Mouse (Mus musculus) stomach, postnatal 0 days (tissue): Measurements from ENCODE around the gene Mcur1. TPM values are rescaled to one million over a fixed set of nuclear protein-coding genes. Genes with fewer than 3 reads are reported as not detected.

Source experiments
- ATAC-seq: fragments of 200-750 bp; cut with Nextera tagmentation; 2 replicates; pipeline ENCODE4 v1.8.0; 2017; ENCODE audit not compliant: low FRiP score, low TSS enrichment
- DNase-seq: peaks from one replicate; pipeline ENCODE4 v3.0.0-alpha.2; 2016; ENCODE audit warnings: low spot score
- H3K27ac ChIP-seq: fragments of 300-500 bp; sonication (generic); replicated peaks from 2 replicates; pipeline ENCODE4 v1.5.1; 2014; ENCODE audit warnings: mild to moderate bottlenecking, control low read depth
- H3K27me3 ChIP-seq: fragments of 300-500 bp; sonication (generic); 2 replicates; pipeline ENCODE4 v1.6.1; 2014; ENCODE audit warnings: low read length; ENCODE audit not compliant: control insufficient read depth, insufficient read depth
- H3K36me3 ChIP-seq: fragments of 300-500 bp; sonication (generic); 2 replicates; pipeline ENCODE4 v1.6.1; 2014; ENCODE audit warnings: low read length, mixed read lengths; ENCODE audit not compliant: control insufficient read depth, insufficient read depth
- H3K4me1 ChIP-seq: fragments of 300-500 bp; sonication (generic); replicated peaks from 2 replicates; pipeline ENCODE4 v1.6.1; 2014; ENCODE audit warnings: antibody characterized with exemption; ENCODE audit not compliant: control insufficient read depth, insufficient read depth
- H3K4me2 ChIP-seq: fragments of 300-500 bp; sonication (generic); replicated peaks from 2 replicates; pipeline ENCODE4 v1.6.1; 2014; ENCODE audit warnings: low read depth, mild to moderate bottlenecking, control low read depth, moderate library complexity
- H3K4me3 ChIP-seq: fragments of 300-500 bp; sonication (generic); 2 replicates; pipeline ENCODE4 v1.5.1; 2014; ENCODE audit warnings: low read depth, low read length, control low read depth
- H3K9ac ChIP-seq: fragments of 300-500 bp; sonication (generic); 2 replicates; pipeline ENCODE4 v1.6.1; 2014; ENCODE audit warnings: mild to moderate bottlenecking, low read length, control low read depth, mixed read lengths
- H3K9me3 ChIP-seq: fragments of 300-500 bp; sonication (generic); 2 replicates; pipeline ENCODE4 v1.6.1; 2016; ENCODE audit warnings: low read length; ENCODE audit not compliant: control insufficient read depth
- CTCF ChIP-seq: IDR thresholded peaks from 2 replicates; pipeline ENCODE4 v1.5.1; 2016; ENCODE audit warnings: antibody characterized with exemption, low read depth, mild to moderate bottlenecking, moderate library complexity
- EP300 ChIP-seq: optimal IDR thresholded peaks from 2 replicates; pipeline ENCODE3; 2016; ENCODE audit warnings: antibody characterized with exemption
- WGBS: fragments of 180-500 bp; shearing (Covaris S2); extraction: QIAGEN DNeasy Blood & Tissue Kit; methylation state at CpG from one replicate; pipeline ENCODE4 v1.1.7; 2014; 5-methylcytosine and 5-hydroxymethylcytosine counted together
- polyA plus RNA-seq: library from polyadenylated mRNA; unstranded; fragments of >200 nt; fragmentation: Nextera tagmentation; extraction: Ambion mirVana; gene quantifications from 2 replicates; pipeline ENCODE4 v1.2.1, GENCODE M21; 2015

Gene Mcur1
- 15.6 and 18.5 TPM in 2 replicates for polyA plus RNA-seq

DNA sequence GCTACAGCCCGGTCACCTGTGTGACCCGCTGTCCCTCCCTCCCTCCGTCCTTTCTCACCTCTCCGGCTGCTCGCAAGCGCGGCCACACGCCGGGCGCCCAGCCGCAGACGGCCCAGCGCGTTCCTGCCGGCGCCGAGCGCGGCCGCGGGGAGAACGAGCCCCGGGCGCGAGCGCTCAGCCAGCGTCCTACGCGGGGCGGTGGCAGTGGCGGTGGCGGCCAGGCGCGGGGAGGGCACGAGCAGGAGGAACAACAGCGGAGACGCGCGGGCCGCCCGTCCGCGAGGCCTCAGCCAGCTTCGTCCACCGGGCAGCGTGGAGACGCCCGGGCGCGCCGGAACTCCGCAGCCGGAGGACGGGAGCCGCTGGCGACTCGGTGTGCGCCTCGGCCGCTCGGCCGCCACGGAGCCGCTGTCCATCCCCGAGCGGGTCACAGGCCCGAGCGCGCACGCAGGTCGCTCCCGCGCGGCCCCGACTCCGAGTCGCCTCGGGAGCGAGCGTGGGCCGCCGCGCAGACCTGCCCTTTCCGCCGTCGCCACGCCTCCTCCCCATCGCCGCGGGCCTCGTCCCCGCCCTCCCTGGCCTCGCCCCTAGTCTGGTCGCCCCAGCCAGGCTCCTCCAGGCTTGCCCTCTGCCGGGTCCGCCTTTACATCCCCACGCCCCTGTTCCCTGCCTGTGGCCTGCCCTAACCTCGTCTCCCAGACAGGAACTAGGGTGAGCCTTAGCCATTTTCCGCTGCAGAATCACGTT, at the start of gene Mcur1:
Gene Mcur1, minus strand, starts transcription at position 481 of the 747 bp plus-strand sequence.
- peak within 1 kb of the TSS; percentile 79 for H3K4me3 ChIP-seq
- H3K4me2 ChIP-seq, result peak within 1 kb of the TSS; percentile 90
- no peaks in the 10 kb centered on the region for H3K27me3 ChIP-seq
- peak within 1 kb of the TSS; percentile 83 for H3K9ac ChIP-seq
- no peaks in the 10 kb centered on the region; the same call in 1 of the 2 replicates for H3K4me1 ChIP-seq
- TF ChIP-seq CTCF, result peak; percentile 24; the same call in 1 of the 2 replicates
- no peak for TF ChIP-seq EP300
- no peaks in the 10 kb centered on the region for H3K36me3 ChIP-seq
- ATAC-seq (peak; percentile 96), DNase-seq (peak; percentile 98)
- no peaks in the 10 kb centered on the region for H3K9me3 ChIP-seq
- 0% methylated on average over 74 of the region's 100 CpGs for WGBS
- peak within 1 kb of the TSS; percentile 97 for H3K27ac ChIP-seq

DNA sequence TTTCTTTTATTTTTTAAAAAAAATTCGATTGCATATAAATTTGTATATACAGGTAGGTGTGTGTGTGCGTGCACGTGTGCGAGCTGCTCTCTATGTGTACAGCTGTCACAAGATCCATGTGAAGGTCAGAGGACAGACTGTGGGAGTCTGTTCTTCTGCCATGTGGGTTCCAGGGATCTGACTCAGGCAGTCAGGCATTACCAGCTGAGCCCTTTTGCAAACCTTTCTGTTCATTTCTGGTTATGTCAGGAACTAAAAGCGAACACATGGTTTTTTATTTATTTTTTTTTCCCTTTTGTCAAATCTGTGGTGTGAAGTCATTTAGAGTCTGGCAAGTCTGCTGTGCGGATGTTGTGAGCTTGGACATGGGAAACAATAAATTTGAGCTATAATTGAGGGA, 48.9 kb upstream of the Mcur1 start:
- no peak overlapping the region for H3K4me3 ChIP-seq
- H3K27ac ChIP-seq, result no peak overlapping the region
- H3K4me1 ChIP-seq, result no peaks in the 10 kb centered on the region
- H3K36me3 ChIP-seq, result no peaks in the 10 kb centered on the region
- H3K9me3 ChIP-seq, result no peaks in the 10 kb centered on the region
- 69% methylated on average over 6 of the region's 6 CpGs for WGBS
- no peak for DNase-seq
- H3K27me3 ChIP-seq, result no peaks in the 10 kb centered on the region
- H3K4me2 ChIP-seq, result no peak overlapping the region
- TF ChIP-seq EP300 (no peak), CTCF (no peak)
- ATAC-seq, result no peak
- no peak overlapping the region for H3K9ac ChIP-seq

DNA sequence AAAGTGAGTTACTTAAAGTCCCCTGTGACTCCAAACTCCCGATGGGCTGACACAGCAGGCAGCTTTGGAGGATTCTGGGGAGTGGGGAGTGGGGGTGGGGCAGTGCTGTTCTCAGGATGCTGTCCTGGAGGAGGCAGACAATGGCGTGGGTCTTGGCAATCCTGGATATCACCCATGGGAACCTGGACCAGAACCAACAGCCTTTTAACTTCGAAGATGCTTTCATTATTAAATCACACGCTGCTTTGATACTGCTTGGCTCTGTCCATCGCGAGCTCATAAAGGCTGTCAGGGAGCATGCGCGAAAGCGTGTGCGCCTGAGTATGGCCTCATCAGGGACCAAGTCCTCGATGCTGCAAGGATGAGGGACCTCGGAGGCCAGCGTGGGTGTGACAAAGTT, 43.1 kb upstream of the Mcur1 start:
- no peak for DNase-seq
- no peak for ATAC-seq
- TF ChIP-seq EP300, result no peak
- no peak for TF ChIP-seq CTCF

DNA sequence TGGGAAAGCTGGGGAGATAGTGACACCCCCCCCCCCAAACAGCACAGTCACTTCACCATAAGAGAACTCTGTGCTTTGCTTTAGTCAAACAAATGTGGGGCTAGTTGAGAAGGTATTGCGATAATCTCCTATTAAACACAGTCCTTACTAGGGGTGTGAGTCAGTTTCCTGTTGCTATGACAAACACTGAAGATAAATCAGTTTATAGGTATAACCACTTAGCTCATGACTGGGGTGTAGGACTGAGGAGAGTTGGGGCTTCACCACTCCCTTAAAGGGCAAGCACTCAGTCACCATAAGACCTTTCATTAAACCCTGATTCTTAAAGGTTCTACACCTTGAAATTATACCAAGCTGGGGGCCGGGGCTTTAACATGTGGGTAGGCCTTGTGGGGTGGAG, 42.4 kb upstream of the Mcur1 start:
- H3K27ac ChIP-seq, result no peak overlapping the region
- 80% methylated on average over 2 of the region's 2 CpGs for WGBS
- H3K27me3 ChIP-seq, result no peaks in the 10 kb centered on the region
- no peaks in the 10 kb centered on the region for H3K36me3 ChIP-seq
- H3K4me1 ChIP-seq, result no peaks in the 10 kb centered on the region
- H3K4me3 ChIP-seq, result no peak overlapping the region
- H3K4me2 ChIP-seq, result no peak overlapping the region
- no peak overlapping the region for H3K9ac ChIP-seq
- TF ChIP-seq CTCF (no peak), EP300 (no peak)
- DNase-seq (no peak), ATAC-seq (peak; percentile 51; the same call in 1 of the 2 replicates)
- no peaks in the 10 kb centered on the region for H3K9me3 ChIP-seq

More for the DNA sequence above, 43.1 kb upstream of the Mcur1 start:
- no peaks in the 10 kb centered on the region for H3K9me3 ChIP-seq
- 64% methylated on average over 13 of the region's 13 CpGs for WGBS
- no peak overlapping the region for H3K9ac ChIP-seq
- no peaks in the 10 kb centered on the region for H3K4me1 ChIP-seq
- H3K27me3 ChIP-seq, result no peaks in the 10 kb centered on the region
- no peak overlapping the region for H3K27ac ChIP-seq
- no peak overlapping the region for H3K4me3 ChIP-seq
- H3K4me2 ChIP-seq, result no peak overlapping the region
- no peaks in the 10 kb centered on the region for H3K36me3 ChIP-seq

DNA sequence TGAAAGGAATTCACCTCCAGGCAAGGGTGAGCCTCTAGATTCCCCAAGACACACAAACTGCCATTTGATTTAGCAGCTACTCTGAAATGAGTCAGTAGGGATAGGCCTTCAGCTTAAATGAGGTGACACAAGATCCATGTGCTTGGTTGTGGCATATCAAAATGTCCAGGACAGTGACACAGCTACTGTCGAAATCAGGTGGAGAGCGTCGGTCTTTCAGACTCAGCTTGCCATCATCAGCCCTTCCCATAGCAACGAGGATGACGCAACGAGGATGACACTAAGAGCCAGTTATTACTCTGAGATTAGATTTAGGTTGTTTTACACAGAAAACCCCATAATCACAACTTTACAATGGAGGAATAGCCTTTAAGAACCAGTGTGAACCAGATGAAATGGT, 41.0 kb upstream of the Mcur1 start:
- no peak for ATAC-seq
- Histone ChIP-seq H3K36me3 (no peaks in the 10 kb centered on the region), H3K9ac (no peak overlapping the region), H3K27ac (no peak overlapping the region), H3K9me3 (no peaks in the 10 kb centered on the region), H3K4me3 (no peak overlapping the region), H3K4me1 (no peaks in the 10 kb centered on the region), H3K4me2 (no peak overlapping the region), H3K27me3 (no peaks in the 10 kb centered on the region)
- no peak for TF ChIP-seq EP300
- no peak for TF ChIP-seq CTCF
- no peak for DNase-seq
- WGBS, result 88% methylated on average over 6 of the region's 6 CpGs

DNA sequence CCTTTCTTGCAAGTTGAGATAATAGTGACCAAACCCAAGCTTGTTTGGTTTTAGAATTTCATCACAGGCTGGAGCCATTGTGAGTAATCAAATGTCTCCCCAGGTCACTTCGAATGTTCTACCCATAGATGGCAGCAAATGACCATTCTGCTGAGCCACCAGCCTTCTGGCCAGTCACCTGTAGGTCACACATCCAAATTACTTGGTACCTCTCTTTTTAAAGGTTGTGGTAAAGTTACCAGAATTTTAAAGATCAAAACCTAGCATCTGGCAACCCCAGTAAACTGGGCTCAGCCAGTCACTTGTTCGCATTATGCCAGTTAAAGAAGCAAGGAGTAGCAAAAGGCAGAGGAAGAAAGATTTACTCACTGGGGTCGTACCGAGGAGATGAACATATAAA, 35.9 kb upstream of the Mcur1 start:
- Histone ChIP-seq H3K4me3 (no peak overlapping the region), H3K4me1 (no peaks in the 10 kb centered on the region), H3K27me3 (no peaks in the 10 kb centered on the region), H3K4me2 (no peak overlapping the region), H3K9ac (no peak overlapping the region), H3K36me3 (no peaks in the 10 kb centered on the region), H3K9me3 (no peaks in the 10 kb centered on the region), H3K27ac (no peak overlapping the region)
- peak; percentile 49 for DNase-seq
- WGBS, result 60% methylated on average over 4 of the region's 4 CpGs
- TF ChIP-seq CTCF (peak; percentile 96), EP300 (no peak)
- 0 out of 2 replicates have a peak, but pooled peaks have one; percentile 47 for ATAC-seq
